Mouse (Mus musculus) thymus, postnatal 14 days (tissue): ENCODE measurements at regions not wholly inside any gene's neighbourhood (a gene's known extent, or its start where the extent isn't known, plus 50 kb on each side); places are given as distances from the start of the nearest gene placed in this dataset.

ENCODE experiments used
- DNase-seq: peaks from one replicate; pipeline ENCODE4 v3.0.0; 2021

GRCm38 (mm10) chr1:181302151-181302550 is 50.3 kb upstream of the Cnih3 start:
- DNase-seq = no peak
